Mouse (Mus musculus) G1E (cell line): ENCODE measurements around the gene Nfic. TPM values are rescaled to one million over a fixed set of nuclear protein-coding genes. Genes with fewer than 3 reads are reported as not detected.

ENCODE experiments used
- ATAC-seq: 2 replicates; pipeline ENCODE4 v1.8.0; 2016; ENCODE audit warnings: mild to moderate bottlenecking; ENCODE audit not compliant: insufficient number of reproducible peaks, poor library complexity, low FRiP score, severe bottlenecking; ENCODE audit errors: extremely low read depth
- DNase-seq: peaks from one replicate; pipeline ENCODE4 v3.0.0; 2012; ENCODE audit warnings: low spot score
- H3K27me3 ChIP-seq: 2 replicates; pipeline ENCODE4 v1.6.1; 2012; ENCODE audit warnings: mild to moderate bottlenecking, low read length, inconsistent platforms; ENCODE audit not compliant: insufficient read depth
- H3K36me3 ChIP-seq: replicated peaks from 2 replicates; pipeline ENCODE3; 2012; ENCODE audit warnings: mild to moderate bottlenecking, inconsistent platforms
- H3K4me1 ChIP-seq: 2 replicates; pipeline ENCODE4 v1.6.1; 2012; ENCODE audit warnings: low read depth, low read length, inconsistent platforms, mixed read lengths; ENCODE audit not compliant: insufficient read depth
- H3K4me3 ChIP-seq: 2 replicates; pipeline ENCODE4 v1.5.1; 2012; ENCODE audit warnings: low read depth, mild to moderate bottlenecking, inconsistent platforms, low read length, moderate library complexity, mixed read lengths
- H3K9me3 ChIP-seq: replicated peaks from 2 replicates; pipeline ENCODE4 v1.6.1; 2012; ENCODE audit warnings: inconsistent platforms
- CTCF ChIP-seq: IDR thresholded peaks from 2 replicates; pipeline ENCODE4 v1.5.1; 2012; ENCODE audit warnings: low read depth, low read length, inconsistent platforms, mixed read lengths
- GATA1 ChIP-seq: IDR thresholded peaks from 2 replicates; pipeline ENCODE4 v1.6.1; 2012; ENCODE audit warnings: borderline replicate concordance, low read length, inconsistent platforms, mixed read lengths
- GATA2 ChIP-seq: IDR thresholded peaks from 2 replicates; pipeline ENCODE4 v1.6.1; 2012; ENCODE audit warnings: low read depth, low read length, inconsistent platforms, borderline replicate concordance
- POLR2AphosphoS5 ChIP-seq: IDR thresholded peaks from 2 replicates; pipeline ENCODE4 v1.6.1; 2012; ENCODE audit warnings: low read depth, low read length, inconsistent platforms; ENCODE audit not compliant: insufficient replicate concordance
- TAL1 ChIP-seq: conservative IDR thresholded peaks from 2 replicates; pipeline ENCODE4 v1.6.1; 2012; ENCODE audit warnings: low read depth, low read length, inconsistent platforms, mixed read lengths
- polyA plus RNA-seq: library from polyadenylated mRNA; stranded (reverse); fragments of >175 nt; gene quantifications from 2 replicates; pipeline ENCODE4 v1.2.3, GENCODE M21; 2012
- total RNA-seq, 2 experiments: library from RNA; stranded (forward) in 1 of 2; stranded (reverse) in 1 of 2; fragments of 200-1000 nt in 1 of 2; fragments of >200 nt in 1 of 2; fragmentation: Nextera tagmentation in 1 of 2; gene quantifications; 2 replicates each; pipeline ENCODE4 v1.2.3; 2014 to 2017

The Nfic gene
- total and polyA plus RNA-seq, 3 experiments, result 0.66 to 16.1 (median 9.5) TPM

GRCm38 (mm10) chr10:81410350-81410749 is 45.1 kb downstream of the Nfic start:
- TF ChIP-seq TAL1, result no peak
- no peak for TF ChIP-seq CTCF
- no peak for TF ChIP-seq GATA2
- TF ChIP-seq GATA1, result no peak
- no peak for TF ChIP-seq POLR2AphosphoS5
- Histone ChIP-seq H3K4me3 (peak overlapping the region; percentile 45; the same call in 1 of the 2 replicates), H3K4me1 (peaks cover 100% of the 10 kb centered on the region), H3K36me3 (peaks cover 40% of the 10 kb centered on the region), H3K27me3 (peaks cover 27% of the 10 kb centered on the region; the same call in 1 of the 2 replicates), H3K9me3 (no peaks in the 10 kb centered on the region)
- ATAC-seq, result no peak
- DNase-seq, result no peak

- ATAC-seq (no peak), DNase-seq (no peak)
- Histone ChIP-seq H3K36me3 (peaks cover 47% of the 10 kb centered on the region), H3K27me3 (peaks cover 27% of the 10 kb centered on the region; the same call in 1 of the 2 replicates), H3K4me1 (peaks cover 98% of the 10 kb centered on the region), H3K4me3 (peak overlapping the region; percentile 46; the same call in 1 of the 2 replicates), H3K9me3 (no peaks in the 10 kb centered on the region)
- TF ChIP-seq CTCF, result no peak
- no peak for TF ChIP-seq POLR2AphosphoS5
- no peak for TF ChIP-seq GATA2
- TF ChIP-seq TAL1, result no peak
- TF ChIP-seq GATA1, result no peak
These were observed 46.1 kb downstream of the Nfic start for GRCm38 (mm10) chr10:81409330-81409729.

- TF ChIP-seq TAL1 (no peak), CTCF (peak; percentile 79)
- Histone ChIP-seq H3K27me3 (peaks cover 27% of the 10 kb centered on the region; the same call in 1 of the 2 replicates), H3K4me3 (peak overlapping the region; percentile 46; the same call in 1 of the 2 replicates)
These were observed 46.6 kb downstream of the Nfic start for GRCm38 (mm10) chr10:81408871-81409291.

GRCm38 (mm10) chr10:81408424-81408729 is 47.1 kb downstream of the Nfic start:
- H3K4me1 ChIP-seq, result peaks cover 94% of the 10 kb centered on the region
- no peak for TF ChIP-seq GATA2
- no peak for TF ChIP-seq CTCF
- no peak for TF ChIP-seq TAL1
- TF ChIP-seq POLR2AphosphoS5, result no peak
- H3K36me3 ChIP-seq, result peaks cover 47% of the 10 kb centered on the region
- no peak overlapping the region for H3K4me3 ChIP-seq
- no peak for ATAC-seq
- no peak for DNase-seq
- H3K27me3 ChIP-seq, result peaks cover 28% of the 10 kb centered on the region; the same call in 1 of the 2 replicates
- no peaks in the 10 kb centered on the region for H3K9me3 ChIP-seq

More at GRCm38 (mm10) chr10:81408871-81409291, 46.6 kb downstream of the Nfic start:
- ATAC-seq (peak; percentile 37), DNase-seq (peak; percentile 80)
- no peaks in the 10 kb centered on the region for H3K9me3 ChIP-seq
- peaks cover 50% of the 10 kb centered on the region for H3K36me3 ChIP-seq
- peaks cover 98% of the 10 kb centered on the region for H3K4me1 ChIP-seq

- H3K36me3 ChIP-seq, result peaks cover 44% of the 10 kb centered on the region
- DNase-seq, result peak; percentile 84
- peaks cover 33% of the 10 kb centered on the region; the same call in 1 of the 2 replicates for H3K27me3 ChIP-seq
- peaks cover 93% of the 10 kb centered on the region for H3K4me1 ChIP-seq
- no peaks in the 10 kb centered on the region for H3K9me3 ChIP-seq
- no peak for TF ChIP-seq GATA2
- no peak for TF ChIP-seq CTCF
- no peak for TF ChIP-seq GATA1
- TF ChIP-seq TAL1, result no peak
- TF ChIP-seq POLR2AphosphoS5, result no peak
- peak overlapping the region; percentile 63; the same call in 1 of the 2 replicates for H3K4me3 ChIP-seq
- ATAC-seq, result peak; percentile 85
These were observed 47.7 kb downstream of the Nfic start for GRCm38 (mm10) chr10:81407539-81408423.

- TF ChIP-seq CTCF (no peak), TAL1 (no peak), POLR2AphosphoS5 (no peak), GATA1 (no peak), GATA2 (no peak)
- no peak for ATAC-seq
- H3K4me3 ChIP-seq, result peak overlapping the region; percentile 63; the same call in 1 of the 2 replicates
- H3K27me3 ChIP-seq, result peaks cover 40% of the 10 kb centered on the region; the same call in 1 of the 2 replicates
- peaks cover 91% of the 10 kb centered on the region for H3K4me1 ChIP-seq
- peaks cover 38% of the 10 kb centered on the region for H3K36me3 ChIP-seq
- DNase-seq, result no peak
- H3K9me3 ChIP-seq, result no peaks in the 10 kb centered on the region
These were observed 48.7 kb downstream of the Nfic start for GRCm38 (mm10) chr10:81406504-81407440.
